Mouse (Mus musculus): Measurements from ENCODE around the gene Fut1.
"Not testable (repeated sequence)": the region's sequence is repeated elsewhere in the genome, so short reads cannot be mapped to it uniquely, and the experiment has no call there.

Fut1 gene

DNA sequence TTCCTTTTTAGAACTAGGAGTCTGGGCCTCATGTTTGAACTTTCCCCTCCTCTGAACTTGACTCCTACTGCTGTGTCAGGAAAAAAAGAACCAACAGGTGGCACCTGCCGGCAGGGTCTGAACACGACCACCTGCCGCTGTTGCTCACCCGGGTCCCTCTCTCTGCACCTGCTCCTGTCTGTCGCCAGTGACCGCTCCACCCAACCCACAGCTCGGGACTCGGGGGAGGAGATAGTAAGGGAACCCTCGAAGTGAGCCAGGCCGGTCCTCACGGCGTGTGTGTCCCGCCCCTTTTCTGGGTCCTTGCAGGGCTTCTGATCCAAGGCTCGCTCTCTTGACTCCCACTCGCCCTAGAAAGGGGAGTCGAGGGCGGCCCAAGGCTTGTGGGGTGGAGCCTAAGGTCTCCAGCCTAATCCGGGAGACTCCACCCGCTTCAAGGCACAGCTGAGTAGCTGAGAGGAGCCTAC, 22.5 kb downstream of the Fut1 start, which contains the start of gene Mamstr:
Gene Mamstr (plus strand): TSS at position 417 of the 467 bp plus-strand sequence.
- no peak for DNase-seq (ENCODE audit: low read depth)

DNA sequence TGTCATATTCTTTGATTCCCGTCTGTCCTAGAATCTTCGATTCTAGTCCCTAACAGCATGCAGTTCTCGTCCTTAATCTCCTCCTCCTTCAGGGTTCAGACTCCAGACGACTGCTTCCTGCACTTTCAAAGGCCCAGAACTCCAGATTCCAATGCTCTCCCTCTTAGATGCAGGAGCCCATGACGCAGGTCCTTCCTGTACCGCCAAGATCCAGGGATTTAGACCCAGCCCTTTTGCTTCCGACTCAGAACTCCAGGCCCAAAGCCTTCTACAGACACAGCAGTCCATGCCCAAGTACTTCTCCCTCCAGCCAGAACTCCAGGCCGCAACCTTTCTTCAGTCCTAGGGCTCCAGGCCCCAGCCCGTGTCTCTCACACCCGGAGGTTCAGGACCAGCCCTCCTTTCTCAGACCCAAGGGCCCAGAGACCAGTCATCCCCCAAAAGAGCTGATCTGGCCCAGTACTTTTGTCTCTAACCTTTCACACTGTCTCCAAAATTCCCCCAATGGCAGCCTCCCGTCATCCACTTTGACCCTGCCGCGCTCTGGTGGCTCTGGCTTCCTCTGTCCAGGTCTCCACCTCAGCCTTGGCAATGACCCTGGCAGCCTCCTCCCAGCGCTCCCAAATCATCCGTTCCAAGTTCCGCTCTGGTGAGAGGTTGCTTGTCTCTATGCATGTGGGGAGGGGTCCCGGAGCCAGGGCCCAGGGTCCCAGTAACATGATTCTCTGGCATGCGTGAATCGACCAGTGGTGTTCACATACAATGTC, 23.3 kb downstream of the Fut1 start:
- no peak for DNase-seq (ENCODE audit: low read depth)

GRCm38 (mm10) chr7:45641391-45642040, 24.4 kb downstream of the Fut1 start:
- DNase-seq (ENCODE audit: low read depth) = no peak

DNA sequence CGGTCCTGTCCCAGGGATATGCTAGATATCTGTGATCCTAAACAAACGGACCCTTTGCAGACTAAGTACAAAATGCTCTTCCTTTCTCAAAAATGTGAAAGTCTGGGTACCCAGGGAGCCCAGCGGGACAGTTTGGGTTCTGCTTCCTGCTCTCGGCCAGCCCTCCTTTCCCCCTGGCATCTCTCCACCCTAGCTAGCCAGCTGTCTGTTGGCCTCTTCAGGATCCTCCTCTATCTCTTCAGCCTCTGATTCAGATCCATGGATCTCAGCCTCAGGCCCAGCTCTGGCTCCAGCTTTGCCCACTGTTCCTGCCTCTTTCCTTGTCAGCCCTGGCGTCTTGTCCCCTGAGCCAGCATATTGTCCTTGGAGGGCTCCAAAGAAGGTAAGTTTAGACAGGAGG, 25.0 kb downstream of the Fut1 start:
- DNase-seq (ENCODE audit: low read depth) = no peak

DNA sequence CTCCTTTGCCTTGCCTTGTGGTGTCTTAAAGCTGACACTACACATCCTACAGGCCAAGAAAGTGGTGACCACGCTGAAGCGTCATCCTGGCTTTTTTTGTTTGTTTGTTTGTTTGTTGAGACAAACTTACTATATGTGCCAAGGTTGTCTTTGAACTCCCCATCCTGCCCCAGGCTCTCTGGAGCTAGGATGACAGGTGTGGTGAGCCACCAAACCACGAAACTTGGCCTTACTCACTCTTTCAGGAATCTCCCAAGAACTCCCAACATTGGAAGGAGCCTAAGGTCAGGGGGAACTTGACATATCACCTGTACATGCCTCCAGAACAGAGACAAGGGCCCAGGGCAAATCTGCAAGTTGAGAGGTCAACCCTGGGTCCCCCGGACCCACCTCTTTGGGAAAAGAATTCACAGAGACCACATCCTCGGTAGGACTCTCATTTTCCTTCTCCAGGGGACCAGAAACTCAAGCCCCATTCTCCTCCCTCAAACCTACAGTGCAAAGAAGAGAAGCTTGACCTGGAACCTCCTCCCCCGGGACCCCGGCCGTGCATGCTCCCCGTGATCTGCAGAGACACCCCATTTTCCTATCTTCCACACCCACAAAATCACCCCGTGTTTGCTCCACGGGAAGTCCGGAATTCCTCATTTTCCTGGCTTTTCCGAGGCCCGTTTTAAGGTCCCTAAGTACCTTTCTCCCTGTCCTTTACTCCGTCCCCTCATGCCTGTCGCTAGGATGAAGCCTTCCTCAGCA, 25.6 kb downstream of the Fut1 start:
- DNase-seq (ENCODE audit: low read depth) = no peak

GRCm38 (mm10) chr7:45643441-45644178, 26.5 kb downstream of the Fut1 start:
- DNase-seq (ENCODE audit: low read depth) = peak; percentile 81

DNA sequence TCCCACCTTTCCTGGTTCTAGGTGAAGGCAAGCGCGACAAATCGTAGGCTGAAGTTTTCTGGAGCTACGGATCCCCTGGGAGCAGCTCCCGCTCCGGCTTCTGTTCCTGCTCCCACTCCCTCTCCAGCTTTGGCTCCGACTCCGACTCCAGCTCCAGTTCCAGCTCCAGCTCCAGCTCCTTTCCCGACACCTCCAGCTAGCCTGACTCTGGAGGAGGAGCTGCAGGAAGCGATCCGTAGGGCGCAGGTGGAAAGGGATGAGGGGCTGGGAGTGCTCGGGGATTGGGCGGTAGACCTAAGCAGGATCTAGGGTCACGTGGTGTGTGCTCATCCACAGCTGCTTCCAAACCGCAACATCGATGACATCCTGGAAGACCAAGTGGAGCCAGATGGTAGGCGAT, 27.1 kb downstream of the Fut1 start:
- DNase-seq (ENCODE audit: low read depth) = no peak

GRCm38 (mm10) chr7:45644872-45645590, 27.9 kb downstream of the Fut1 start:
- DNase-seq (ENCODE audit: low read depth) = no peak

DNA sequence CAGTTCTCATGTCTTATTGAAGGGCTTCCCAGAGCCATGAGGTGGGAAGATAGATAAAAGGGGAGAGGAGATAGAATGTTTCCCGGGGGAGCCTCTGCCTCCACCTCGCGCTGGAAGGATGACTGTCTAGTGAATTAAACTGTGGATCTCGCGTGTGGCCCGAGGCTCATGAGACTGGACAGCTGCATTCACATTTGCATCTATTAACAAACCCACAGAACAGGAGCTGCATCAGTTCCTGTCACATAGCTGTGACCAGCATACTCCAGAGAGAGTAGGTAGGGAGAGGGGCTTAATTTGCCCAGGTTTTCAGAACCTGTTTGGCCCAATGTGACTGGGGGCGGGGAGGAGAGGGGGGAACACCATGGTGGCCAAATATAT, 28.5 kb downstream of the Fut1 start:
- DNase-seq (ENCODE audit: low read depth) = no peak

DNA sequence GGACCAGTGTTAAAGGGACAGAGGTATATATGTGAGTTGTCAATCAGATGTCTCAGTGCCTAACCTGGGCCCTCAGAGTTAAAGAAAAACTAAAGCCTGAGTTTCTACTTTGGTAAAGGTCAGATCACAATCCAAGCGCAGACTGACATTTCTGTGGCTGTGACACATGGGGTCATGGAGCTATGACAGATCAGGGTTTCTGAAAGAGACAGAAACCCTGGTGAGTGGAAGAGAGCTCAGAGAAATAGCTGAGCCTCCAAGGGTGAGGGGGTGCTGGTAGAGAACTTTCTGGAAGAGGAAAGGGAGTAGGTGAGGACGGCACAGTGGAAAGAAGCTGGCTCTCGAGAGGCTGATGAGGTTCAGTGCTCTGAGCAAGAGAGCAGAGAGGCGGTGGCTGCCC, 29.6 kb downstream of the Fut1 start:
- DNase-seq (ENCODE audit: low read depth) = no peak

DNA sequence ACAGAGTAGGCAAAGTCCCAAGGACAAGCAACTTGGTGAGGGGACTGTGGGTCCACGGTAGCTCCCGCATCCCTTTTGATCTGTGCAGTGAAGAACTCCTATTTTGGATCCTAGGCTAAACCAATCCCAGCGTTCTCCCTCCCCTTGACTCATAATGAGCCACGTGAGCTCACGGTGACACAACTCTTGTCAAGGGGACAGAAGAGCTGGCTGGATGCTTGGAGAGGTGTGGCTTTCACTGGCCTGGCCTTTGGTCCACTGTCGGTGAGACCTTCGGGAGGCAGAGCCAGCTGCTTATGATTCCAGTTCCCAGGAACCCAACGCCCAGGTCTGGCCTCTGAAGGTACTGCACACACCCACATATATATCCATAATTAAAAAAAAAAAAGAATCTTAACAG, 32.3 kb downstream of the Fut1 start:
- DNase-seq (ENCODE audit: low read depth) = no peak

- not testable (repeated sequence) for DNase-seq (ENCODE audit: low read depth)
These were observed 33.4 kb downstream of the Fut1 start for GRCm38 (mm10) chr7:45650484-45650883.

- DNase-seq (ENCODE audit: low read depth) = no peak
These were observed 37.4 kb downstream of the Fut1 start for GRCm38 (mm10) chr7:45654424-45655047.

- DNase-seq (ENCODE audit: low read depth) = no peak
These were observed 43.8 kb downstream of the Fut1 start for GRCm38 (mm10) chr7:45660746-45661478.

GRCm38 (mm10) chr7:45661702-45662101, 44.6 kb downstream of the Fut1 start:
- DNase-seq (ENCODE audit: low read depth) = not testable (repeated sequence)

DNA sequence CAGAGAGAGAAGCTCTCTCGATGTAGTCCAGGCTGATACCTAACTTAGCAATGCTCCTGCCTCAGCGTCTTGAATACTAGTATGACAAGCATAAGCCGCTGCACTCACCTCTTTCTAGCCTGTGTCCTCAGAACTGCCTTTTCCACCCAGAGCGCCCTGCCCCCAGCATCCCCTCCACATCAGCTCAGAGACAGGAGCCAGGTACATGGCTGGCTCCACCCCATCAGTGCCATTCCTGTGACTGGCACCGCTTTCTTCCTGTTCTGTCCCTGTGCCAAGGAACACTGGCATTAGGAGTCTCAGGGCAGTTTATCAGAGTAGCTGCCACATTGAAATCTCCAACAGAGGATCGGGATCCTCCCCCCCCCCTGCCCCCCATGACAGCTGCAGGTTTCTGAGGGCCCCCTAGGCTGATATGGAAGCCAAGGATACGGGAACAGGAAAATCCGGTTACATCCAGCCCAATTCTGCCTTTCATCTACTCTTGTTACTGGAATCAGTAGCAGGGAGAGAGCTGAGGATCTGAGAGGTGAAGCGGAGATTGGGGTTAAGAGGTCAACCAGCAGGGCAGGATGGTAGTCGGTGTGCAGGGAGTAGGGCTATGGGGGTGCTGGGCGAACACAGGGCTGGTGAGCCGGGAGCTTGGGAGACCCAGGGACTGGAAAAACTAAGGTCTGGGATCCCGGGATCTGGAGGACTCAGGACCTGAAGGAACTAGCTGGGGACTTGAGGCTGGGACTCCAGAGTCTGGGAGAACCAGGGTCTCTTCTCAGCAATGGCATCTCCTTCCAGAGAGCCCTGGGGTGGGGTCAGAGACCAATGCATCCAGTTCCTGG, 48.4 kb downstream of the Fut1 start:
- DNase-seq (ENCODE audit: low read depth) = no peak

- DNase-seq (ENCODE audit: low read depth) = no peak
These were observed 49.1 kb downstream of the Fut1 start, which contains the start of gene Fut2 for GRCm38 (mm10) chr7:45666161-45666560. Gene Fut2 (minus strand): TSS chr7:45666394.

DNA sequence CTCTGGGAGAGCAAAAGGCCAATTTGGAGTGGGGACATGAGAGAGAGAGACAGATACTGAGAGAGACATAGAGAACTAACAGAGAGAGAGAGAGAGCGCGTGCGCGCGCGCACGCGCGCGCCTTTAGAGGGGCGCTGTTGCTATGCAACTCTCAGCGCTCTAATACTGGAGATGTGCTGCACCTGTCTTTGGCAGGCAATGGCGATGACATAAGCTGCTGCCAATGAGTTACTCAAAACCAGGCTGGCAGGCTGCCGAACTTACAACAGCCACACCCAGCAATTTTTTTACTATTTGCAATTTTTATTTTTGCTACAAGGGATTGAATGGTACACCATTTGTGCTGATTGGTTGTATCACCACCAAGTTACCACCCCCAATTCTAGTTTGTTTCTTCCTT, 50.7 kb downstream of the Fut1 start:
- no peak for DNase-seq (ENCODE audit: low read depth)

DNA sequence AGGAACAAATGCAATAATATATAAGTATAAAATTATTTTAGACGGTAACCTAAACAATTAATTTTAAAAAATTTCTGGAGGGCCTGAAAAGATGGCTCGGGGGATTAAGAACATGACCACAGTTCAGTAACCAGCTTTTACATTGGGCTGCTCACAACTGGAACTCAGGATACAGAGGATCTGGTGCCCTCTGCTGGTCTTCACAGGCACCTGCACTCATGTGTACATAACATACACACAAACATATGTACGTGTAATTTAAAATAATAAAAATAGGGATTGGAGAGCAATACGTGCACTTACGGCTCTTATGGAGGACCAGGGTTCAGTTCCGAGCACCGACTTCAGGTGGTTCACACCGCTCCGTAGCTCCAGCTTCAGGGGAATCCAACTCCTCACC, 51.8 kb downstream of the Fut1 start:
- DNase-seq (ENCODE audit: low read depth) = no peak
